Mouse (Mus musculus): Measurements from ENCODE around the gene Smco2. TPM values are rescaled to one million over a fixed set of nuclear protein-coding genes. Genes with fewer than 3 reads are reported as not detected.

Smco2 gene
- polyA plus RNA-seq, 1 experiment = not detected

DNA sequence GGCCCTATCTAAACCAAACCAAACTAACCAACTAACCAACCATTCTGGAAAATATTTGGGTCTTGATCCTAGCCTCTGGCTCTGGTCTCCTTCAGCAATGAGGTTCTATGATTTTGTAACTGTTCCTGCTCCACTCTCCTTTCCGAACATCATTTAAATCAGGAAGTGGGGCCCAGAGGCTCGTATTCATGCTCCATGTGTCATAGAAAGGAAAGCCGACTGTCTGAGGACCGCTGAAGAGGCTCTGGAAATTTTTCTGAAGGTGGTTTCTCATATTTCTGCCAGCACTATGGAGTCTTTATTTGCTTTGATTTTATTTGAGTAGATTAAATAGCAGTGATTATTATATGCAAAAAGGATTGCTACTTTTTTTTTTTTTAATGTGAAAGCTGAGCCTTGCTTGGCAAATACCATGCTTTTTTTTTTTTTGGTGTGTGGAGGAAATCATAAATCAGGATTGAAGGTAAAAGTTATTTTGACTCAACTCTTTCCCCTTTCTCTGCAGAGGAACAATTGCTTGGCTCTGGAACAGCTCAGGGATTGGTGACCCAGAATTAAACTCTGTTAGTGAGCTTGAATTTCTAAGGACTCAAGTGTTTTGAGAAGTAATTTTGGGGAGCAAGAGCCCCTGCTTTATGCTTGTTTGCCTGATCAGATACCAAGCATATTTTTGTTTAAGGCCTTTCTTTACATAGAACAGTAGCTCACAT lies 63.7 kb downstream of the Smco2 start:
- Histone ChIP-seq H3K36me3 (ENCODE audit: control insufficient read depth) (no peaks in the 10 kb centered on the region), H3K27me3 (ENCODE audit: control insufficient read depth) (no peaks in the 10 kb centered on the region), H3K9me3 (ENCODE audit: control insufficient read depth, low read length) (no peaks in the 10 kb centered on the region), H3K4me3 (replicated peaks) (no peak overlapping the region), H3K4me1 (ENCODE audit: control insufficient read depth) (peaks cover 2% of the 10 kb centered on the region; the same call in 1 of the 2 replicates)
- TF ChIP-seq TAL1 (IDR thresholded peaks at IDR 0.05; ENCODE audit: low read length) (no peak), GATA1 (IDR thresholded peaks at IDR 0.05; ENCODE audit: low read length) (no peak)

DNA sequence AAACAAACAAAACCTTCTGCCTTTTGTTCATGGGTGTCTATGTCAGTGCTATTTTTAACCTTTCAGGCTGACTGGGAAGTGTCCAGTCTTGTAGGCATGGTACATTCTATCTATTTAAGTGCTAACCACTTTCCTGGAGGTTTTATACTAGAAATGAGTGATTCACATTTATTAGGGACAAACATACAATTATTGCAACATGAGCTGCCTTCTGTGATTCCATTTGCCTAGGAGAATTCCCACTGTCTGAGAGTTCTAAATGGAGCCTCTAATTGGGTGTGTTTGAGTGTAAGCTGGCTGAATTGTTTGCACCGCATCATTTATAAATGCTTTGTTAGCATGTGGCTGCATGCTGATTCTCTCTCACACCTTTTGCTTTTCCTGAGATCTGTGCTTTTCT lies 65.9 kb downstream of the Smco2 start:
- H3K27me3 ChIP-seq (ENCODE audit: control insufficient read depth) = no peaks in the 10 kb centered on the region
- TF ChIP-seq TAL1 (IDR thresholded peaks at IDR 0.05; ENCODE audit: low read length) = no peak
- TF ChIP-seq GATA1 (IDR thresholded peaks at IDR 0.05; ENCODE audit: low read length) = no peak
- H3K9me3 ChIP-seq (ENCODE audit: control insufficient read depth, low read length) = no peaks in the 10 kb centered on the region
- peaks cover 2% of the 10 kb centered on the region; the same call in 1 of the 2 replicates for H3K4me1 ChIP-seq (ENCODE audit: control insufficient read depth)
- no peaks in the 10 kb centered on the region for H3K36me3 ChIP-seq (ENCODE audit: control insufficient read depth)
- no peak overlapping the region for H3K4me3 ChIP-seq (replicated peaks)

DNA sequence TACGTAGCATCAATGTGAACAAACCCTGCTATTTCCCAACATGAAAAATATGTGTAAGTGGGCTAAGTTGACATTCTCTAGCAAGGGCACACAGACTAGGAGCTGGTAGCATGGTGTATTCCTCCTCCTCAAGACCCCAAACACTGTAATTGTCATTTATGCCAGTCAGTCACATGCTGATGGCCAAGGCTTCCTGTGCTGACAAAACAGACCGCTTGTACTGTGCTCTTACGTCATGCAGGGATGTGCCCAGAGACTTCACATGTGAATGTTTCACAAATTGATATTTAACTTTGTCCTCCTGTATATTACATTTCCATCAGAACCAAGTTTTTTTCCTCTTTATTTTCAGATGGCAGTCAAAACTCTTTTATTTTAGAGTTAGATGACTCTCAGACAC lies 67.5 kb downstream of the Smco2 start:
- Histone ChIP-seq H3K36me3 (ENCODE audit: control insufficient read depth) (no peaks in the 10 kb centered on the region), H3K4me1 (ENCODE audit: control insufficient read depth) (peaks cover 2% of the 10 kb centered on the region; the same call in 1 of the 2 replicates), H3K9me3 (ENCODE audit: control insufficient read depth, low read length) (no peaks in the 10 kb centered on the region), H3K27me3 (ENCODE audit: control insufficient read depth) (no peaks in the 10 kb centered on the region), H3K4me3 (replicated peaks) (no peak overlapping the region)
- no peak for TF ChIP-seq GATA1 (IDR thresholded peaks at IDR 0.05; ENCODE audit: low read length)
- TF ChIP-seq TAL1 (IDR thresholded peaks at IDR 0.05; ENCODE audit: low read length) = no peak

DNA sequence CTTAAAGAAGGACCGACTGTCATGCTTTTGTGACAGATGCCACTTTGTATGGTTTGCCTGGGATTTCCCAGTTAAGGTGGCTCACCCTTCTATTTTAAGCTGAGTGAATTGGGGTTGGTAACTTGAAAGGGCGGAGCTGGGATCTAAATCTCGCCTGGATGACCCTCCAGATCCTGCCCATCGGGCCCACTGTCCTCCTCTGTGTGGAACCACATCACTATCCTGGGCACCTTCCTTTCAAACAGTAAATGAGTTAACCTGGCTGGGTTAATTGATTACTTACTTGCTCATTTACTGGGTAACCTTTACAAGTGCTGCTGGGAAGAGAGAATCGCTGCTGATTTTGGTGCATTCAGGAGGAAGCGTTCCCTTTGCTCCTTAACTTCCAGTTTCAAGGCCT lies 68.4 kb downstream of the Smco2 start:
- Histone ChIP-seq H3K36me3 (ENCODE audit: control insufficient read depth) (no peaks in the 10 kb centered on the region), H3K9me3 (ENCODE audit: control insufficient read depth, low read length) (no peaks in the 10 kb centered on the region), H3K27me3 (ENCODE audit: control insufficient read depth) (no peaks in the 10 kb centered on the region), H3K4me1 (ENCODE audit: control insufficient read depth) (no peaks in the 10 kb centered on the region), H3K4me3 (replicated peaks) (no peak overlapping the region)
- TF ChIP-seq GATA1 (IDR thresholded peaks at IDR 0.05; ENCODE audit: low read length) = no peak
- TF ChIP-seq TAL1 (IDR thresholded peaks at IDR 0.05; ENCODE audit: low read length) = no peak

Other genes starting within 250 kb of the Smco2 start
- 0.14 and 0.41 TPM in 2 replicates for gene Med21, start 207.6 kb upstream of the Smco2 start, polyA plus RNA-seq (2012)
- 0.41 and 0.97 TPM in 2 replicates for gene Tm7sf3, start 207.3 kb upstream of the Smco2 start, polyA plus RNA-seq (2012)
- 0.07 and 0.09 TPM in 2 replicates for gene Stk38l, start 125.1 kb upstream of the Smco2 start, polyA plus RNA-seq (2012)
- gene Arntl2, start 54.0 kb upstream of the Smco2 start, polyA plus RNA-seq (2012) = not detected in 2 replicates
- gene Ppfibp1, start 38.4 kb downstream of the Smco2 start, polyA plus RNA-seq (2012) = 0.02 TPM in 1 of 2 replicates, not detected in the other
- not detected in 2 replicates for gene 1700034J05Rik, start 104.3 kb downstream of the Smco2 start, polyA plus RNA-seq (2012)
- not detected in 2 replicates for gene Rep15, start 182.5 kb downstream of the Smco2 start, polyA plus RNA-seq (2012)
- 0.45 and 1.1 TPM in 2 replicates for gene Mrps35, start 192.7 kb downstream of the Smco2 start, polyA plus RNA-seq (2012)
- not detected in 2 replicates for gene Mansc4, start 236.9 kb downstream of the Smco2 start, polyA plus RNA-seq (2012)
- gene Klhl42, start 241.3 kb downstream of the Smco2 start, polyA plus RNA-seq (2012) = 0.01 and 0.02 TPM in 2 replicates